Mouse (Mus musculus) kidney, postnatal 36 days (tissue): ENCODE measurements at regions not wholly inside any gene's neighbourhood (a gene's known extent, or its start where the extent isn't known, plus 50 kb on each side); places are given as distances from the start of the nearest gene placed in this dataset.

Source experiments
- DNase-seq, 2 experiments: peaks; one replicate each; pipeline ENCODE4 v3.0.0; 2021 to 2022; ENCODE audit warnings: mixed read lengths in 2 of 2

DNA sequence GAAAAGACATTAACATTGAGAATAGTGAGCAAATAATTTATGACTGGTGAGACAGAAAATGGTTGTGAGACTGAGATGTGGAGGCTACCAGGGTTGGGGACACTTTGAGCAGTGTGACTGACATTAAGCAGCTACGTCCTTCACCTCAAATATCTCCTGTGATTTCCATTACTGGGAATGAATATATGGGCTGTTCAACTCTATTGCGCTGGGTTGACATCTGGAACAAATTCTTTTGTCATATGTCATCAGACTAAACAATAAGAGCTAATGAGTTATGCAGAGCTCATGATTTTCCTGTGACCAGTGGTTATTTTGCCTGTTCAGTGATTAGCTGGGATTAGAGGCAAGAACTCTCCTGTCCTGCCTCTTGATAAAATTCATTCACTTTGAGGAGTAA, 593.9 kb upstream of the Castor2 start:
- DNase-seq: no peak

DNA sequence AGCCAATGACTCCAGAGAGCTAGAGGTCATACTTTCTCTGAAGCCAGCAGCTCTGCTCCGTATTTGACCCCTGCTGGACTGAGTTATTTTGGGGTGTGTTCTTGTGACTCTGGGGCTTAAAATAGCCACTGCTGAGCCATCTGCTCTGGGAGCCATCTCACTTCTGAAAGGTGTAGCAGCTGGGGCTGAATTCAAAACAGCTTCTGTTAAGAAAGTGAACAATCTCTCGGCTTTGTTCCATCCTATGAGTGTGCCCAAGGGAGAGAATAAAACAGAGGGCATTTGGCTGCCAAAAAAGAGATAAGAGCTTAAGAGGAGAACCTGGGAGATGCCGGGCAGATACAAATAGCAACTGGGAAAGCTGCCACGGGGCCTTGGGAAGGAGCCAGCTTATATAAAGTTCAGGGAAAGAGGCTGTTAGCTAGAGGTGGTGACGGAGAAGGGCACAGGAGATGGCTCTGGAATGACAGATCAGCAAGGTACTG, 611.7 kb upstream of the Castor2 start:
- DNase-seq: peak; percentile 24 to 46

DNA sequence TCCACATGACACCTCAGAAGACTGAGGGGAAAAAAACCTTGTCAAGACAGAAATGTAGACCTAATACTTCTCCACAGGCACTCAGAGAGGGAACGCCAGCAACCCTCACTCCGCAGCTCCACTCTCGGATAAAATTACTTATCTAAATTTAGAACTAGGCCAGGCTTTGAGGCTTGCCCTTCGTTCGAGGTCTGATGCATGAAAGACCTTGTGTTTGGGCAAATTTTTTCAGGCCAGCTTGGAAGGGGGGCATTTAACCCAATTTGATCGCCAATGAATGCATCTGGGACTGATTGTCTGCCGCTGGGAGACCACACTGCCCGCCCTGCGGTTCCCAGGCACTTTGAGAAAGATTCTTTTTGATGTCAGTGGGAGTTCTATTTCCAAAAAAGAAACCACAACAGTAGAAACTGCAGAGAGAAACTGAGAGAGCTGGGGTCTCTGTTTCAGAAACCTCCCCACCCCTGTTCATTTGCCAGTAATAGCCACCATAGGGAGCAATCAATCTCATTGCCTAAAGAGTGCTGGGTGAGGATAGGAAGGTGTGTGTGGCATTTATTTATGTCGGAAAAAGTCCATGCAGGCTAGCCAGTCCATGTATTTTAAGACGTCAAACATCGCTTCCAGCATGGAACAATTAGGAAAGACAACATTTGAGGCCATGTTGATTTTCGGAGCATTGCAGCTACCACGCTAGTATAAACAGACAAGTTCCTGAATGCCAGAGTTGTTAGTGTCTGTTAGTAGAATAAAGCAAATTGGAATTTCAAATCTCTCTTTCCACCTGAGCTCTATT, 617.0 kb upstream of the Castor2 start:
- DNase-seq: no peak

DNA sequence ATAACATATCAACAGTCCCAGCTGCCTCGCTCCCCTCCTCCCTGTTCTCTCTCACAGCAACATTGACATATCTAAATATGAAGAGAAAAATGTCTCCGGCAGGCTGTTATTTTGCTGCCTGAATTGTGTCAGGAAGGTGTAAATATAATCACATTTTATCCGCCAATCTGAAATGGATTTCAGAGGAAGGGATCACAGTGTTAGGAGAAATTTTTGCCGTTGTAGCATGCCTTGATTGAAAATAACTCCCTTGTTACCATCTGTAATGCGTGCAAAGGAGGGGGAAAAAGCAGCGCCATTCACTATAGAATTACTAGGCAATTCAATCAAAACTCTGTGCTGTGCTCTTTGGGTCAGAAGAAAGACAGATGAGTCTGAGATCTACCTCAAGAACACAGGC, 620.3 kb upstream of the Castor2 start:
- DNase-seq: no peak

DNA sequence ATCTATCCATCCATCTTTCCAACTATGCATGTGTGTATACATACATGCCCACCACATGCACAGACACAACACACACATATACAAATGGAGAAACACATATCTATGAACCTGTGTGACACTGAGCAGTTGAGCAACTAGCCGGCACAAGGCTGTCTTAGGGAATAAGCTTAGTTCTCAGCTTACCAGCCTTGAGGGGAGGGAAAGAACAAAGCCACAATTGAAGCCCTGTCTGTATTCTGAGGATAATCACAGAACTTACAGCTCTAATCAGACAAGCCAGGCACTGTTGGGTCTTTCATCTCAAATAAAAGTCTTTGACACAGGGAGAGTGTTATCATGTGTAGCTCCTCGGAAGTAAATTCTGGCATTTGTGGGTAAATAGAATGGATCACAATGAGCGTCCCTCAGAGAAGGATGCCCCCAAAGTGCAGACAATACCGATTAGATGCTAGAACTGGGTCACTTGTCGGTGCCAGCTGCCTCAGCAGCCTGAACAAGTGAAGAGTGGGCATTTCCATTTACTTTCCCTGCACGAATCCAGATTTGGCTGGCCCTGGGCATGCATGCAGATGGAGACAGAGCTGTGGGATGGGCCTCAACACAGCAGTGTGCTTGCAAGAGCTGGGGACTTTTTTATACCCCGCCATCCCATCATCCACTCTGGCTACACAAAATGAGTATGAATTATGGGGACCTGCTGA, 646.0 kb upstream of the Castor2 start:
- DNase-seq: no peak

DNA sequence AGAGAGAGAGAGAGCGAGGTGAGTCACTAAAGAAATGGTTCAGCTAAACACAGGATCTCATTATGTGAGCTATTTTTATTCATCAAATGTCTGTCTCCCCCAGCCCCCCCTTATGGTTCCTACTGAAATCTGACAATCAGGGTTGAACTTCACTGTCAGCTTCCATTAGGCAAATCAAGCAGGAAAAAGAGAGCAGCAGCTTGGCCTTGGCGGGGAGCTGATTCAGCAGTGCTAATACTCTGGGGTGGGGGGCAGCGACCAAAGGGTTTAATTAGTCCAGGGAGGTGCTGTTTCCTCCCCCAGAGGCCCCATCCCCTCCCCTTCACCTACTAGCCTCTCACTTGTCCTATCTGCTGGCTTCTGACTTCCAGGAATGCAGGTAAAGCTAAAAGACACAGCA, 649.6 kb upstream of the Castor2 start:
- no peak for DNase-seq

DNA sequence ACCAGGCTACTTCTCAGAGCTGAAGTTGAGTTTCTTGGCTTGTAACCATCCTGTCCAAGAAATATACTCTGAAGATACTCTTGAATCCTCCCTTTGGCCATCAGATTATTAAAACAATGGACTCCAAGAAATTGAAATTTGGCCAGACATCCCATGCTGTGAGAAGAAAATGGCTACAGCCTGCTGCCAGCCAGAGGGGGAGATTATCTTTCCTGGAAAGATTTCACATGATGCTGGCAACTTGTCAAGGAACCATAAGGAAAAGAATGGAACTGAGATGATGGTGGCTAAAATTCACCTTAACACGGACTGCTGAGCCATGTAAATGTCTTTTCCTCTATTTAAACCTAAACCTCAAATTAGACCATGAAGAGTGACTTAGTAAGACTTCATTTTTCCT, 698.7 kb upstream of the Castor2 start:
- DNase-seq: no peak

DNA sequence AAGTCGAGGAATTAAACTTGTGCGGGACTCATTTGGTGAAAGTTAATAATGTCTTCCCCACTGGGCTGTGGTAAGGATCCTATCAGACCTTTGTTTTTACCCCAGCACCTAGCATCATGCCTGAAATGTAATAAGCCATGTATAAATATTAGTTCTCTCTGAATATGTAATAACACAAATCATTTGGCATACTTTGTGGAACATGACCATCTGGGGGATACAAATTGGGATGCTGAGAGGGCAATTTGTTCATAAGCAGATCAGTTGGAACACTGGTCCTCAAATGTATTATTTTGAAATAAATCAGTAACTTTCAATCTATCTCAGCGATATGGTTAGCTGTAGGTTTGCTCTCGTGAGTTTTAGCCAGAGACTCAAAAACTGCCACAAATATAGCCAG, 709.6 kb upstream of the Castor2 start:
- DNase-seq: no peak

DNA sequence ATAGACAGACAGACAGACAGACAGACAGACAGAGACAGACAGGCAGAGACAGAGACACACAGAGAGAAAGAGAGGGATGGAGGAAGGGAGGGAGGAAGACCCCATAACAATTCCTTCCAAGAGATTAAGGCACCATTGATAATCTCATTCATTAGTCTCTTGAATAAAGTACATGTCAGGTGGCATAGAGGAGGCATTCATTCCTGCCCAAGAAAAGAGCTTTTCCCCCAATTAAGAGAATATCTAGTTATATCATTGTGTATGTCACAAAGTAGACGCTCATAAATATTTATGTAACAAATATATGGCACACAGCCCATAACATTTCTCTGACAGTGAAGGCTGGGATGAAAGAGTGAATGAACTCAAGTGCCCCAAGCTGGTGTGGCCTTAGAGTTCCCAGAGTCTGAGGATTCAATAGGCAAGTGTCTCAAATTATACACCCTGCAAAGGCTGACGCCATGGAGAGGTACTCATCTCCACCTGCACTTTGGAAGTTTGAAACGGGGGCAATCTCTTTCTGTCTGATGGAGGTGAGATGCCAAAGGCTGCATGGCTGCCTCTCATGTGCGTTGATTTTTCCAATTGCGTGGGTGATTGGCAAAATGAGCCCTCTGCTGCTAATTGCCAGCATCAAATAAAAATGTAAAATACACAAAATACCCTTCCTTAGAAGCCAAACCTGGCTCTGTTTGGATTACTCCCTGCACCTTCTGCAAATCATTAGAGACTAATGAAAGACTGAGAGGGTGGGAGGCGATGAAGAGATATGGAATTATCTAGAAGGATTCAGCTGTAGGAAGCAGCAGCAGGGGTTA, 710.3 kb upstream of the Castor2 start:
- no peak for DNase-seq

DNA sequence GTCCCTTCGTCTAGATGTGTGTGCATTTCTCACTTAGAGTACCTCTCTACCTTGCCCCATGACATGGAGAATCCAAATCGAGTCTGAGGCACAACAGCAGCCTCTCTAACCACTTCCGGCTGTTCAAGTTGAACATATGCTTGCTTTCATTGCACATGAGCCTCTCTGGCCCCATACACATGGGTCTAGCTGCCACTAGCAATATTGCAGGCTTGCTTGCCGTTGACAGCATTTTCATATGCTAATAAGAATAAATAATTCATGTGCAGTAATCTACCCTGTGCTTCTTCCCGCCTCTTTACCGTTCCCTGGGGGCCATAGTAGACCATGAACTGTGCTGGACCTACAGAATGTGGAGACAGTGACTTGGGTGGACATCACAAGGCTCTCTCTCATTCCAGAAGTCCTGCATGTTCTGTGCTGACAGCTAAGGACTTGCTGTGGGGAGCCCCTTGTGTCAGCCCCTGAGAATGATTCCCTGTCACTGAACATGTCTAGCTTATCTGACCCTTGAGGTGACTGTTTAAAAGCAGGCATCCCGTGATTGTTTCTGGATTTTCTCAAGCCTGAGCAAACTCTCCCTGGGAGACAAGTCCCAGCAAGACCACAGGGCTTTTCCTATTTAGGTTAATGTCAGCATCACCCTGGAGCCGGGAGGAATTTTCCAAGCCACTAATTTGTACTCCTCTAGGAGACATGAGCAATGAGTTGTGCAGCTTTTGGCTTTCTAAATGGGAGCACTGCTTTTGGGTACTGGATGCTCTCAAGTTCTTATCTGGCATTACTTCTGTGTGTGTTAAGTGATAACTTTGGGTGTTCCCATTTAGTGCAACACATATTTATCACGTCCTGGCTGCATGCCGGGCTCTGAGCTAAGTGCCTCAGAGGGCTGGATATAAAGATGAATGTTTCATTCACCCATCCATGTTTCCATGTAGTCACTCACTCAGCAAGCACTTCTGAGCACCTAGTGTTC, 713.8 kb upstream of the Castor2 start:
- no peak for DNase-seq

DNA sequence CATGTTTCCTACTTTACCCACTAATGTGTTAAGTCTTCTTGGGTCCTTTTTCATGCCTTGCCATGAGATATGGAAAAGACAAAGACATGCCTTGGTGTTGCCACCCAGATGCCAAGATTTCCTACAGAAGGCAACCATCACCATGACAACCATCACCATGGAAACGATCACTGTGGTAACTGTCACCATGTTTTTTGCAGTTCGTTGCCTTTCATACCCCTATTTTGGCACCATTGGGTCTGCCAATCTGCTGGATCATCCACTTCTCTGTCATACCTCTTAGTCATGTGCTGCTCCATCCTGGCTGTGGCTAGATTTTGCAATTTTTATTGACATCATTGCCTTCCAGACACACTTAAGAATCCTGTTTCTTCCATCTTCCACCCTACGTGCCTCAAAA, 733.7 kb upstream of the Castor2 start:
- DNase-seq: no peak

DNA sequence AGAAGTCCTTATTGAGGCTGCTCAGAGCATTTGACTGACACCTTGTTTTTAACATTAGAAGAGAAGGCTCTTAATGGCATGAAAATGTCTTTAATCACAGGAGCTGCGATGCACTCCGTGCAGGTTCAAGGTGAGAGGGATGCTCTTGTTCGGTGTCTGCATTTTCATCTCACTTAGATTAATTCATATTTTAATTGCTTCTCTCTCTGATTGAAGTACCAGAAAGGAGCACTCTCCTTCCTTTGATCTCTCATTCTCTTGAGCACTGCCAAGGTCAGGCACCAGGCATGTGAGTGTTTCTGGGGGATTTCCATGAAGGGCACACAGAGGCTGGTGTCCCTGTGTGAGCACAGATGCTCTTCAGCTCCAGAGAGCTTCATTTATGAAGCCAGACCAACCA, 752.0 kb upstream of the Castor2 start:
- DNase-seq: no peak

DNA sequence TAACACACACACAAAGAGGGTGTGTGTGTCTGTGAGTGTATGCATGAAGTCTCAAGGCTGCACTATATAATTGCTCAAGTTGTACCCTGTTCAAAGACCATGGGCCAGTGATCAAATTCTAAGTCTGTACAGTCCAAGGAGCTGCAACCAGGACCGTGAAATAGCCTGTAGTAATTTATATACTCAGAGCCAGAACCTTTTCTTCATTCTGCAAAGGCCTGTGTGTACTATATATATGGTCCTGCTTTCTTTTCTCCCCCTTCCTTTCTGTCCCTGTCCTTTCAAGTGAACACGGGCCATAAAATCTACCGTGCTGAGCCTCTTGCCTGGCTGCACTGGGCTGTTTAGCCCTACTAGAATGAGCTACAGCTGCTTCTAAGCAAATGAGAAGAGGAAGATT, 757.5 kb upstream of the Castor2 start:
- no peak for DNase-seq

DNA sequence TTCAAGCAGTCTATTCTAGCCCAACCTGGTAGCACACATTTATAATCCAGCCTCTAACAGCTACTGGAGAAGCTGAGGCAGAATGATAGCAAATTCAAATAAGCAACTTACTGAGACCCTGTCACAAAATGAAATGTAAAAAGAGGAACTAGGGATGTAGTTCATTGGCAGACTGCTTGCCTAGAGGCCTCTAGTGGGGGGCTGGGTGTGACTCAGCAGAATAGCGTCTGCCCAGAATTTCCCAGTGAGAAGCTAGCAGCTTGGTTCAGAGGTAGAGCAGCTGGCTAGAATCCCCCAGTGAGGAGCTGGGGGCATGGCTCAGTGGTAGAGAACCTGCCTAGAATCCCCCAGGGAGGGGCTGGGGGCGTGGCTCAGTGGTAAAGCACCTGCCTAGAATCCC, 777.5 kb upstream of the Auts2 start:
- DNase-seq: no peak

DNA sequence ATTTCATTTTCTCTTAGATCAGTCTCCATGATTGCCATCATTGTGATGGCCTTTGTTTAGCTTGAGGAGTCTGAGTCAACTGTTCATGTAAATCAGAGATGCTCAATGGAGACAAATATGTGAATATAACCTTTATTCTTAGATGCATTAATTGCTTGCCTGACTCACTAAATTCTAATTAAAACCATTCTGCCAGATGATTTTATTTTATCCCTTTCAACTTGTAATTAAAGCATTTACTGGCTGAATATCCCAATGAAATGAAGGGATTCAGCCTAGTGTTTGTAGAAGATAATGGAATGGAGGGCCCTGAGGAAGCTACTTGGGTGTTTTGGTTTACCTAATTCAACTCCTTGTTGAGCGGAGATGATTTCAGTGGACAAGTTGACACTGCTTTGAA, 777.1 kb upstream of the Auts2 start:
- no peak for DNase-seq

DNA sequence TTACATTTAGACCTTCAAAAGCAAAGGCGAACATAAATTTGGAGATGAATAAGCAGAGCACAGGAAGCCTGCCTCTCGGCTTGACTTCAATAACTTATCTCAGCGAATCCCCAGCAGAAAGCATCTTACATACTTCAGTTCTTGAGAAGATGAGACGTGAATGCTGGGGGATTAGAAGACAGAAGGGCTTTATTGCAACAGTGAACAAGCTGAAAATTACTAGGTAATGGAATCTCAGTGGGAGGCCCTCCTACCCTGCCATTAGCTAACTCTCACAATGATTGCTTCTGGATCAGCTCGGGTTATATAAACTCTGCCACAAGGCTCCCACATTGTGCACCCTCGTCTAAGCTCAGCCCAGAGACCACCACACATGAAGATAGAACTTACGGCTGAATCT, 770.9 kb upstream of the Auts2 start:
- no peak for DNase-seq

DNA sequence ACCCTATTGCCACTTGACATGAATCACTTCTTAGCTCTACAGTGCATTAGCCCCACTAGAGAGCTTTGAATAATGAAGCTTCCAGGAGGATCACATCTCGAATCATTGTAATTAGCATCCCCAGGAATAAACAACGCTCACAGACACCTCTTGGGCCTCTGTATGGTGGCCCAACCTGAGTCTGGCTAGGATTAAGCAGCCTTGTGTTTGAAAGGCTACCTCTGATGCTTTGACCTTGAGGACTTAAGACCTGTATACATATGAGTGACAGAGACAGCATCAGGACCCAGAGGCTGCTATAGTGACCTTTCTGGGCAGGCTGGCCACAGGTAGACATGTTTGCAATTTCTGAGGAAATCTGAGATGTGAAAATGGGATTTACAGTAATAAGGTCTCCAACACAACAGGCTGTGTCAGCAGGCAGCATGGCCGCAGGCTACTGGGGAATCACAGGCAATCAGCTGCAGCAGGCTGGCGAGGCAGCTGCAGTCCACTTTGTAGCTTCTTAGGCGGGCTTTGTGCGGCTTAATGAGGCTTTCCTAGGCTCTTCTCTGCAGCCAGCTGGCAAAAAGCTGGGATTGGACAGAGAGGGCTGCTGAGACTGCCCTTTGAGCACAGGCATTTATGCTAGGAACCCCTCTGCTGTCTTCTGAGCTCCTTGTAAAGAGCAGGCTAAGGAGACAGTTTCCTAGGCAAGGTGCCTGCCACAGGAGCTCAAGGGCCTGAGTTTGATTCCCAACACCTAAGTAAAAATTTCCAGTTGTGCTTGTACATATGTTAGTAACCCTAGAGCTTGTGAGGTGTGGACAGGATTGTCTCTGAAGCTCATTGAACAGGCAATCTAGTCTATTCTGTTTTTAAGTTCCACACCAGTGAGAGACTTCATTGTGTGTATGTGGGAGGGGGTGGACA, 768.1 kb upstream of the Auts2 start:
- DNase-seq: no peak

DNA sequence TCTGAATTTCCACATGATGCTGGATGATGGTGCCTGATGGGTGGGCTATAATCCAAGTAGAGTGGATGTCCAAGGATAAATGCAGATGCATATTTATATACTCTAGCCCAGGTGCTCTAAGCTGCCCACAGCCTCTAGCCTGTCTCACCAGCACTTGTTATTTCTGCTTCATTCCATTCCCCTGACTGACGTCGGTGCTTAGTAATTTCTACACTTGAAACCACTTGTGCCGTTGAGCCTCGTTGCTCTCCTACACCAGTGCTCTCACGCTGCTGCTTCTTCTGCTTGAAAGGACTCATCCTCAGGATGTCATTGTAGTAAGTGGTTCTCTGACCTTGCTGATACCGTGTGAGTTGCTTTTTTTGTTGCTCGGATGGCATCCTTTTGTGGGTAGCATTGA, 724.7 kb upstream of the Auts2 start:
- DNase-seq: no peak

DNA sequence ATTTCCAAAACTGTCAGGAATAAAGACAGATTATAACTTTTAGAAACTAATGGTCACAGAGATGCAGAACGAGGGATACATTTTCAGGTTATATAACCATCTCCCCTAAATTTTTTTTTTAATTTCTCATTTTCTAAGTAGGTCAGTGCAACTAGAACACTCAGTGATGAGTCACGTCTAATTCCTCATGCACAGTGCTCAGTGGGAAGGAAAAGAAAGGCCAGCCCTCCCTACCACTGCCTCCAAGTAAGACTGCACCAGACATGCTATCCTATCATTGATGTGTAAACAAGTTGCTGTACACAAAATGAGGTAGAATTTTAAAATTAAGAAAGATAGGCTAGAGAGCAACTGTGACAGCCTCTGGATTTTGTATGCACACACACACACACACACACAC, 724.2 kb upstream of the Auts2 start:
- no peak for DNase-seq

DNA sequence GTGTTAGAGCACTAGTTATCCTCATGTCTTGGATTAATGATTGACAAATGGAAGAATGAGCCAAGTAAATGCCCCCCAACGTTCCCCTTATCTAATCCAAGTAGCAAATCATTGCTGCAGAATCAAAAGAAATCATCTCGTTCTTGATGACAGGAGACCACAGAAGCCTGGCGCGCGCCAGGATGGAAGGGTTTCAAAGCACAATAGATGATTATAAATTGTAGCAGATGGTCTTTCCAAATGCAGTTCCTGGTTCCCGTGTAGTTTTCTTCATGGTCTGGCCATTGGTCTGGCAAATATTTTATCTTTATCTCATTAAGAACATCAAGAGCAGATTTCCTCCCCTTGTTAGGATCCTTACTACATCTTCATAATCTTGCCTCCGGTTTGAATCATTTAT, 721.8 kb upstream of the Auts2 start:
- no peak for DNase-seq

DNA sequence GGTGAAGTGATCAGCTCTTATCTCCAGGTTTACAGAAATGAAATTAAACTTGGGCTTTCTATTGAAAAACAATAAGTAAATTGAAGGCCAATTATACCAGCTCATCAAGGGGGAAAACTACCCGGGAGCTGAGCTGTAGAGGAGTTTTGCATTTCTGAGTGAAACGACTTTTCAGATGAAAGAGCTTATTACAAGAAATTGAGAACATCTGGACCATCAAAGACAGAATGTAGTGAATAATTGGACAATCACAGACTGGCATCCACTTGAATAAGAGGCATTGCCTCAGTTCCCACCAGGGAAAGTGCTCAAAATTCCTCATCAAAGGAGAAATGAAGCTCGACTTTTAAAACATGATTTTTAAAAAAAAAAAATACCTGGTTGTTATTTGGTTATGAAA, 675.7 kb upstream of the Auts2 start:
- no peak for DNase-seq
